Mouse (Mus musculus): ENCODE results near the gene Med13l. TPM values are rescaled to one million over a fixed set of nuclear protein-coding genes. Genes with fewer than 3 reads are reported as not detected.

The Med13l gene
- total and polyA plus RNA-seq, 2 experiments from 2014 or later, result 11.3 to 28.9 TPM

- H3K4me1 ChIP-seq (ENCODE audit: insufficient read depth, low read length), result no peaks in the 10 kb centered on the region
- H3K4me3 ChIP-seq (ENCODE audit: low read length), result no peak overlapping the region
- no peak for ATAC-seq
- no peak overlapping the region for H3K9ac ChIP-seq (replicated peaks; ENCODE audit: low read length)
- H3K4me2 ChIP-seq (ENCODE audit: low read depth, low read length), result no peak overlapping the region
- H3K27ac ChIP-seq, result peak overlapping the region; percentile 8; the same call in 1 of the 2 replicates
- H3K9me3 ChIP-seq (ENCODE audit: low read length), result no peaks in the 10 kb centered on the region
- WGBS, result 57% methylated on average over 4 of the region's 4 CpGs
- TF ChIP-seq CTCF (IDR thresholded peaks at IDR 0.05; ENCODE audit: low read depth), result no peak
- no peaks in the 10 kb centered on the region for H3K27me3 ChIP-seq (ENCODE audit: insufficient read depth, low read length)
- DNase-seq (ENCODE audit: low spot score), result no peak
- peaks cover 56% of the 10 kb centered on the region for H3K36me3 ChIP-seq (ENCODE audit: insufficient read depth, low read length)
Observed at GRCm38 (mm10) chr5:118754191-118754759, 193.8 kb downstream of the Med13l start.

DNA sequence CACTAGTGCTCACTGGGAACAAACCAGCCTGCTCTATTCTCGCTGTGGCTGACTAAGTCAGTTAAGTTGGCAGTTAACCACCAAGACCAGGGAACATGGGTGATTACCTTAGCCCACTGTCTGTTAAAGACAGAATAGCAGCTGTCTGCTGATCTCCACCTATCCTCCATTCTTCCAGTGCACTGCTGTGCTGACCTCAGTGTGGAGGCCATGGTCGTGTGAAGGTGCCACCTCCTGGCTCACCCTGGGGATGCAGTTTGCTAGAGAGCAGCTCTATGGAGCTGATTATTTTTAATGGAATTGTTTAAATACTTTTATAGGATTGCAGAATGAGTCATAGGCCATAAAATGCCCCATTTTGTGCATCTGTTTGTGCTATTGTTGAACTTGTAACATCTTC lies 195.6 kb downstream of the Med13l start:
- H3K4me2 ChIP-seq (ENCODE audit: low read depth, low read length), result no peak overlapping the region
- WGBS, result 55% methylated on average over 2 of the region's 2 CpGs
- H3K36me3 ChIP-seq (ENCODE audit: insufficient read depth, low read length), result peaks cover 56% of the 10 kb centered on the region
- no peak overlapping the region for H3K27ac ChIP-seq
- DNase-seq (ENCODE audit: low spot score) (no peak), ATAC-seq (no peak)
- peak; percentile 54 for TF ChIP-seq CTCF (IDR thresholded peaks at IDR 0.05; ENCODE audit: low read depth)
- H3K4me1 ChIP-seq (ENCODE audit: insufficient read depth, low read length), result no peaks in the 10 kb centered on the region
- H3K9ac ChIP-seq (replicated peaks; ENCODE audit: low read length), result no peak overlapping the region
- no peaks in the 10 kb centered on the region for H3K9me3 ChIP-seq (ENCODE audit: low read length)
- H3K27me3 ChIP-seq (ENCODE audit: insufficient read depth, low read length), result no peaks in the 10 kb centered on the region
- H3K4me3 ChIP-seq (ENCODE audit: low read length), result no peak overlapping the region

GRCm38 (mm10) chr5:118757396-118758301 lies 197.2 kb downstream of the Med13l start:
- ATAC-seq (no peak), DNase-seq (ENCODE audit: low spot score) (no peak)
- H3K27ac ChIP-seq, result no peak overlapping the region
- H3K4me2 ChIP-seq (ENCODE audit: low read depth, low read length), result no peak overlapping the region
- no peaks in the 10 kb centered on the region for H3K27me3 ChIP-seq (ENCODE audit: insufficient read depth, low read length)
- WGBS, result 71% methylated on average over 17 of the region's 17 CpGs
- no peak overlapping the region for H3K9ac ChIP-seq (replicated peaks; ENCODE audit: low read length)
- H3K36me3 ChIP-seq (ENCODE audit: insufficient read depth, low read length), result peaks cover 59% of the 10 kb centered on the region
- no peaks in the 10 kb centered on the region for H3K4me1 ChIP-seq (ENCODE audit: insufficient read depth, low read length)
- TF ChIP-seq CTCF (IDR thresholded peaks at IDR 0.05; ENCODE audit: low read depth), result peak; percentile 32; the same call in 1 of the 2 replicates
- no peaks in the 10 kb centered on the region for H3K9me3 ChIP-seq (ENCODE audit: low read length)
- H3K4me3 ChIP-seq (ENCODE audit: low read length), result no peak overlapping the region

DNA sequence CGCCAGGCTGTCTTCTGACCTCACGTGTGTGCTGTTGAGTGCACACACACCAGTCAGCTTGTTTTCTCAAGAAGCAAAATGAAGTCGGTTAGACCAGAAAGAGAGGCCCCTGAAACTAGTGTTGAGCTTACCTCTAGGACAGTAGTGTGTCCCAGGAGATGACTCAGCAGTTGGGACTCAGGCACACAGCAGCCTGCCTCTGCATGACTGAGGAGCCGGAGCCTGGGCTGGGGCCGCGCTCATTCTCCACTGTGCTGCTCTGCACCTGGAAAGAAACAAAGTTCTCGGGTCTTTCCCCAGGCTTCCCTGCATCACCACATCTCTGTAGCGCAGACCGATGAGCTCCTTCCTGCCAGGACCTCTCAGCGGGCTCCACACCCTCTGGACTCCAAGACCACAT lies 200.5 kb downstream of the Med13l start:
- Histone ChIP-seq H3K27ac (no peak overlapping the region), H3K9me3 (ENCODE audit: low read length) (no peaks in the 10 kb centered on the region), H3K27me3 (ENCODE audit: insufficient read depth, low read length) (no peaks in the 10 kb centered on the region), H3K4me2 (ENCODE audit: low read depth, low read length) (no peak overlapping the region), H3K9ac (replicated peaks; ENCODE audit: low read length) (no peak overlapping the region), H3K4me1 (ENCODE audit: insufficient read depth, low read length) (no peaks in the 10 kb centered on the region), H3K36me3 (ENCODE audit: insufficient read depth, low read length) (peaks cover 60% of the 10 kb centered on the region), H3K4me3 (ENCODE audit: low read length) (no peak overlapping the region)
- DNase-seq (ENCODE audit: low spot score), result no peak
- TF ChIP-seq CTCF (IDR thresholded peaks at IDR 0.05; ENCODE audit: low read depth), result no peak
- ATAC-seq, result no peak
- WGBS, result 93% methylated on average over 10 of the region's 10 CpGs

DNA sequence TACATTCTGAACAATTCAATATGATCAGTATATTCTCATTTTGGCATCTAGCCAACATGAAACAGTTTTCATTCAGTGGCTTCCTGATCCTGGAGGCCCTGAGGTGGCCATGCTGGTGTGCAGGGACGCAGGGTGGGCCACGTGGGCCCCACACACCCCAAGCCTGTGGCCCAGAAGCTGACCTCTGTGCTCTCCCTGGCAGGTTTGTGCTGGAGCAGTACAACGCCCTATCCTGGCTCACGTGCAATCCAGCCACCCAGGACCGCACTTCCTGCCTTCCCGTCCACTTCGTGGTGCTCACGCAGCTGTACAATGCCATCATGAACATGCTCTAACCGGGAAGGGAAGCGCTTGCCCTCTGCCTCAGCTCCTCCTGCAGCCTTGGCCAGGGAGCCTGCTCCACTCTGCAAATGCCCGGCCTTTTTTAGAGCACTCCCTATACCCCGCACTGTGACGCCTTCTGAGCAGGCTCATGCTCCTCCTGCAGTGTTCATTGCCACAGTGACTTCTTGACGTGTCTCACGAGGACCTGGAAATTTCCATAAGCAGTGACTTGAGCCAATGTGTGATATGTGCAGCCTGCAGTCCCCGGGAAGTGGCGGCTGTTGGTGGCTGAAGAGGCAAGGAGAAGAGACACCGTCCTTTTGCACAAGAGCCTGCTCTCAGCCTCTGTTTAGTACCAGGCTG lies 202.2 kb downstream of the Med13l start:
- Histone ChIP-seq H3K4me3 (ENCODE audit: low read length) (no peak overlapping the region), H3K27me3 (ENCODE audit: insufficient read depth, low read length) (no peaks in the 10 kb centered on the region), H3K36me3 (ENCODE audit: insufficient read depth, low read length) (peaks cover 50% of the 10 kb centered on the region), H3K9me3 (ENCODE audit: low read length) (no peaks in the 10 kb centered on the region), H3K4me2 (ENCODE audit: low read depth, low read length) (no peak overlapping the region), H3K9ac (replicated peaks; ENCODE audit: low read length) (no peak overlapping the region), H3K27ac (no peak overlapping the region), H3K4me1 (ENCODE audit: insufficient read depth, low read length) (no peaks in the 10 kb centered on the region)
- no peak for TF ChIP-seq CTCF (IDR thresholded peaks at IDR 0.05; ENCODE audit: low read depth)
- 86% methylated on average over 18 of the region's 18 CpGs for WGBS
- DNase-seq (ENCODE audit: low spot score) (no peak), ATAC-seq (no peak)

DNA sequence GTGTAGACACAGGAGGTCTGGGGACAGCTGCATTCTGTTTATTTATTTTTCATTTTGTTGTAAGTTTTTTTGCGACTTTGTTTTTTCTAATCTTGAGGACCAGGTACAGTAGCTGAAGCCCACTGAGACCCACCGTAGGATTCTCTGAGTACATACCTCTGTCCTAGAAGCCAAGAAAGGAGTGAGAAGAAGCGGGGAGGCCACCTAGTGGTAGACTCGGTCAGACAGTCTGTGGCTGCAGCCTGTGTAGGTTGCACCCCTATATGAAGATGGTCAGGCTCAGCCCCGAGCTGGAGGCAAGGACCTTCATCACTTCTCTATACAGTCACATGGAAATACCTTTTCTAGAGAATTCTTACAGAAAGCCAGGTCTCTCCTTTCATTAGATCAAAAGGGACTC lies 202.9 kb downstream of the Med13l start:
- TF ChIP-seq CTCF (IDR thresholded peaks at IDR 0.05; ENCODE audit: low read depth), result peak; percentile 70
- DNase-seq (ENCODE audit: low spot score), result peak; percentile 50
- ATAC-seq, result peak; percentile 56; the same call in 1 of the 2 replicates

More for the DNA sequence above, 202.9 kb downstream of the Med13l start:
- no peaks in the 10 kb centered on the region for H3K4me1 ChIP-seq (ENCODE audit: insufficient read depth, low read length)
- H3K36me3 ChIP-seq (ENCODE audit: insufficient read depth, low read length), result peaks cover 45% of the 10 kb centered on the region
- no peak overlapping the region for H3K9ac ChIP-seq (replicated peaks; ENCODE audit: low read length)
- H3K9me3 ChIP-seq (ENCODE audit: low read length), result no peaks in the 10 kb centered on the region
- H3K4me3 ChIP-seq (ENCODE audit: low read length), result no peak overlapping the region
- H3K27me3 ChIP-seq (ENCODE audit: insufficient read depth, low read length), result no peaks in the 10 kb centered on the region
- no peak overlapping the region for H3K4me2 ChIP-seq (ENCODE audit: low read depth, low read length)
- no peak overlapping the region for H3K27ac ChIP-seq
- 56% methylated on average over 5 of the region's 5 CpGs for WGBS
